Mouse (Mus musculus): ENCODE results near the gene Pde4d. TPM values are rescaled to one million over a fixed set of nuclear protein-coding genes. Genes with fewer than 3 reads are reported as not detected.
A peak's percentile ranks its signal among the peaks of the same experiment; 100 is the strongest.

Pde4d gene
- total and polyA plus RNA-seq, 2 experiments from 2014 or later = 19.0 to 103 TPM

DNA sequence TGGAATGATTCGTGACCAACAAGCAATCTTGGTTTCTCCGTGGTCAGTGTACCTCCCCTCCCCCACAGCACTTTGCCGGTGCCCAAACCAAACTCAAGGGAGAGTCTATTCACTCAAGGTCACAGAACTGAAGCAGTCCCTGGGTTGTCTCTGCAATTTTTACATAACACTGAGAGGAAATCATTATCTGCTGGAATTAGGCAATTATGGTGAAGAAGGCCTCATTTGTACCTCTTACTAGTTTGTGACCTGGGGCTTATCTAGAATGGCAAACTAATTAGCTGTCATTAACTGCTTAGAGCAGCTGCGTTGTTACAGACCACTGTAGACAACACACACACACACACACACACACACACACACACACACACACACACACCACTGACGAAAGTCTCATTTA is 1325.4 kb downstream of the Pde4d start:
- no peak overlapping the region for H3K4me3 ChIP-seq (ENCODE audit: low read depth, low read length)
- H3K27ac ChIP-seq (ENCODE audit: low read depth, low read length) = no peak overlapping the region
- DNase-seq (ENCODE audit: low spot score) = peak; percentile 28
- no peaks in the 10 kb centered on the region for H3K36me3 ChIP-seq (ENCODE audit: insufficient read depth, low read length)
- 52% methylated on average over 5 of the region's 5 CpGs for WGBS
- ATAC-seq (ENCODE audit: low FRiP score) = no peak
- TF ChIP-seq CTCF (IDR thresholded peaks at IDR 0.05) = no peak
- peaks cover 6% of the 10 kb centered on the region for H3K4me1 ChIP-seq (ENCODE audit: insufficient read depth, low read length)
- no peaks in the 10 kb centered on the region for H3K27me3 ChIP-seq (ENCODE audit: insufficient read depth, low read length)
- no peak overlapping the region for H3K9ac ChIP-seq (replicated peaks; ENCODE audit: low read length, poor library complexity, severe bottlenecking)
- no peak overlapping the region for H3K4me2 ChIP-seq (ENCODE audit: low read depth, low read length, poor library complexity, severe bottlenecking)
- H3K9me3 ChIP-seq (ENCODE audit: low read length) = no peaks in the 10 kb centered on the region

- Histone ChIP-seq H3K4me3 (ENCODE audit: low read depth, low read length) (peak overlapping the region; percentile 6; the same call in 1 of the 2 replicates), H3K27ac (ENCODE audit: low read depth, low read length) (no peak overlapping the region), H3K4me2 (ENCODE audit: low read depth, low read length, poor library complexity, severe bottlenecking) (peak overlapping the region; percentile 36; the same call in 1 of the 2 replicates), H3K4me1 (ENCODE audit: insufficient read depth, low read length) (peaks cover 6% of the 10 kb centered on the region), H3K9me3 (ENCODE audit: low read length) (no peaks in the 10 kb centered on the region), H3K36me3 (ENCODE audit: insufficient read depth, low read length) (no peaks in the 10 kb centered on the region), H3K9ac (replicated peaks; ENCODE audit: low read length, poor library complexity, severe bottlenecking) (peak overlapping the region; percentile 33; the same call in 1 of the 2 replicates), H3K27me3 (ENCODE audit: insufficient read depth, low read length) (no peaks in the 10 kb centered on the region)
- ATAC-seq (ENCODE audit: low FRiP score) = peak; percentile 80; the same call in 1 of the 2 replicates
- peak; percentile 94 for DNase-seq (ENCODE audit: low spot score)
- 2% methylated on average over 11 of the region's 11 CpGs for WGBS
- peak; percentile 98 for TF ChIP-seq CTCF (IDR thresholded peaks at IDR 0.05)
Observed at GRCm38 (mm10) chr13:109776116-109776515, 1326.4 kb downstream of the Pde4d start.

- ATAC-seq (ENCODE audit: low FRiP score) (no peak), DNase-seq (ENCODE audit: low spot score) (no peak)
- Histone ChIP-seq H3K36me3 (ENCODE audit: insufficient read depth, low read length) (no peaks in the 10 kb centered on the region), H3K9ac (replicated peaks; ENCODE audit: low read length, poor library complexity, severe bottlenecking) (no peak overlapping the region), H3K27me3 (ENCODE audit: insufficient read depth, low read length) (no peaks in the 10 kb centered on the region), H3K4me3 (ENCODE audit: low read depth, low read length) (no peak overlapping the region), H3K9me3 (ENCODE audit: low read length) (no peaks in the 10 kb centered on the region), H3K4me2 (ENCODE audit: low read depth, low read length, poor library complexity, severe bottlenecking) (no peak overlapping the region), H3K27ac (ENCODE audit: low read depth, low read length) (no peak overlapping the region), H3K4me1 (ENCODE audit: insufficient read depth, low read length) (peaks cover 6% of the 10 kb centered on the region)
- 20% methylated on average over 3 of the region's 3 CpGs for WGBS
- no peak for TF ChIP-seq CTCF (IDR thresholded peaks at IDR 0.05)
Observed at GRCm38 (mm10) chr13:109776995-109777394, 1327.2 kb downstream of the Pde4d start.

DNA sequence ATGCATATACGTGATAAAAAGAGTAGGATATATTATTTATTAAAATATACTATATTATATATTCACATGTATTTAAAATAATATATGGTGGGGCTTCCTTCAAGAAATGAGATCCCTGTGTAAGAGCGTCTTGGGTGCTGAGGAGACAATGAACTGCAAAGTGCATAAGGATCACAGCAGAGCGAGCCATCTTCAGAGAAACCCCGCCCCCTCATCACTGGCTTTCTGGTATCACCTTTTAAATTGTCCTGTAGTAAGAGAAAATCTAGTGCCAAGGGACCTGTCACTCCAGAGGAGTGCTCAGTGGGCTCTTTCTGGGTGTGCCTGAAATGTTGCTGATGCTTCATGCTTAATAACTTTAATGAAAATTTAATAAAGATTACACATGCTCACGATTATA is 1327.7 kb downstream of the Pde4d start:
- TF ChIP-seq CTCF (IDR thresholded peaks at IDR 0.05) = no peak
- ATAC-seq (ENCODE audit: low FRiP score) = no peak

DNA sequence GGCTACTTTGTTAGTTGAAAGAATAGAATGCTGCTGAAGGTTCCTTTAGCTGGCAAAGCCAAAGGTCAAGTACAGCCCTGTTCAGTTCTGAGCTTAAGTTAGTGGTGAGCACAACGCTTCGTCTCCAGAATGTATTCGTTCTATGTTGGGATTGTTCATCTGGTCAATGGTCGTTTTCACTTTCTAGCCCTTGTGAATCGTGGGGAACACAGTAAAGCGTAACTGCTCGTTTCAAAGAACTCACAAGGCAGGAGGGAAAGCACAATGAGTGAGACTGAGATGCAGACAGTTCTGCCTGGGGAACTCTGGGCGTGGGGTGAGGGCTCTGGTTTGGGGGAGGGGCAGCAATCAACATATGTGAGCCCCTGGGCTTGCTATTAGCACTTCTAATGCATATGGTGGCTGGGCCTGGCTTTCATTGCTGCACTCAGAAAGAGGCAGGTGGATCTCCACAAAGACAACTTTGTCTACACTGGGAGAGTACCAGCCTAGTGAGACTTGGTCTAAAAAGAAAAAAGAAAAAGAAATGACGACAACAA is 1328.6 kb downstream of the Pde4d start:
- Histone ChIP-seq H3K36me3 (ENCODE audit: insufficient read depth, low read length) (no peaks in the 10 kb centered on the region), H3K9me3 (ENCODE audit: low read length) (no peaks in the 10 kb centered on the region), H3K27me3 (ENCODE audit: insufficient read depth, low read length) (no peaks in the 10 kb centered on the region), H3K9ac (replicated peaks; ENCODE audit: low read length, poor library complexity, severe bottlenecking) (no peak overlapping the region), H3K4me1 (ENCODE audit: insufficient read depth, low read length) (peaks cover 6% of the 10 kb centered on the region), H3K4me3 (ENCODE audit: low read depth, low read length) (no peak overlapping the region), H3K27ac (ENCODE audit: low read depth, low read length) (no peak overlapping the region), H3K4me2 (ENCODE audit: low read depth, low read length, poor library complexity, severe bottlenecking) (no peak overlapping the region)
- 36% methylated on average over 9 of the region's 9 CpGs for WGBS
- DNase-seq (ENCODE audit: low spot score) (no peak), ATAC-seq (ENCODE audit: low FRiP score) (no peak)
- TF ChIP-seq CTCF (IDR thresholded peaks at IDR 0.05) = no peak

More for the DNA sequence above, 1327.7 kb downstream of the Pde4d start:
- Histone ChIP-seq H3K4me3 (ENCODE audit: low read depth, low read length) (no peak overlapping the region), H3K4me2 (ENCODE audit: low read depth, low read length, poor library complexity, severe bottlenecking) (no peak overlapping the region), H3K4me1 (ENCODE audit: insufficient read depth, low read length) (peaks cover 6% of the 10 kb centered on the region), H3K9me3 (ENCODE audit: low read length) (no peaks in the 10 kb centered on the region), H3K36me3 (ENCODE audit: insufficient read depth, low read length) (no peaks in the 10 kb centered on the region), H3K9ac (replicated peaks; ENCODE audit: low read length, poor library complexity, severe bottlenecking) (no peak overlapping the region), H3K27me3 (ENCODE audit: insufficient read depth, low read length) (no peaks in the 10 kb centered on the region), H3K27ac (ENCODE audit: low read depth, low read length) (no peak overlapping the region)
- no peak for DNase-seq (ENCODE audit: low spot score)
- WGBS = 70% methylated on average over 5 of the region's 5 CpGs

- no peaks in the 10 kb centered on the region for H3K9me3 ChIP-seq (ENCODE audit: low read length)
- no peak for ATAC-seq (ENCODE audit: low FRiP score)
- 79% methylated on average over 1 of the region's 1 CpGs for WGBS
- no peaks in the 10 kb centered on the region for H3K27me3 ChIP-seq (ENCODE audit: insufficient read depth, low read length)
- no peak overlapping the region for H3K4me3 ChIP-seq (ENCODE audit: low read depth, low read length)
- no peak for DNase-seq (ENCODE audit: low spot score)
- H3K27ac ChIP-seq (ENCODE audit: low read depth, low read length) = no peak overlapping the region
- H3K4me1 ChIP-seq (ENCODE audit: insufficient read depth, low read length) = no peaks in the 10 kb centered on the region
- no peak overlapping the region for H3K4me2 ChIP-seq (ENCODE audit: low read depth, low read length, poor library complexity, severe bottlenecking)
- TF ChIP-seq CTCF (IDR thresholded peaks at IDR 0.05) = no peak
- no peaks in the 10 kb centered on the region for H3K36me3 ChIP-seq (ENCODE audit: insufficient read depth, low read length)
- H3K9ac ChIP-seq (replicated peaks; ENCODE audit: low read length, poor library complexity, severe bottlenecking) = no peak overlapping the region
Observed at GRCm38 (mm10) chr13:109781466-109781865, 1331.7 kb downstream of the Pde4d start.
